Mouse (Mus musculus) forebrain, embryonic 13.5 days (tissue): ENCODE data around the gene Gm10681. TPM values are rescaled to one million over a fixed set of nuclear protein-coding genes. Genes with fewer than 3 reads are reported as not detected.
"Not testable (repeated sequence)": the region's sequence is repeated elsewhere in the genome, so short reads cannot be mapped to it uniquely, and the experiment has no call there.

Experiments
- ATAC-seq: fragments of 200-750 bp; cut with Nextera tagmentation; 2 replicates; pipeline ENCODE4 v1.8.0; 2017
- H3K27ac ChIP-seq: fragments of 300-500 bp; sonication (generic); 2 replicates; pipeline ENCODE4 v1.5.1; 2015; ENCODE audit warnings: inconsistent platforms, mild to moderate bottlenecking, moderate library complexity
- H3K27me3 ChIP-seq: fragments of 300-500 bp; sonication (generic); 2 replicates; pipeline ENCODE4 v1.6.1; 2015; ENCODE audit warnings: mild to moderate bottlenecking, inconsistent platforms
- H3K36me3 ChIP-seq: fragments of 300-500 bp; sonication (generic); 2 replicates; pipeline ENCODE4 v1.6.1; 2015; ENCODE audit warnings: mild to moderate bottlenecking, inconsistent platforms; ENCODE audit not compliant: poor library complexity, severe bottlenecking
- H3K4me1 ChIP-seq: fragments of 300-500 bp; sonication (generic); 2 replicates; pipeline ENCODE4 v1.6.1; 2015; ENCODE audit warnings: inconsistent platforms
- H3K4me2 ChIP-seq: fragments of 300-500 bp; sonication (generic); 2 replicates; pipeline ENCODE4 v1.6.1; 2015; ENCODE audit warnings: inconsistent platforms, mild to moderate bottlenecking, moderate library complexity
- H3K4me3 ChIP-seq: fragments of 300-500 bp; sonication (generic); 2 replicates; pipeline ENCODE4 v1.5.1; 2015; ENCODE audit warnings: mild to moderate bottlenecking, inconsistent platforms
- H3K9ac ChIP-seq: fragments of 300-500 bp; sonication (generic); 2 replicates; pipeline ENCODE4 v1.6.1; 2015; ENCODE audit warnings: mild to moderate bottlenecking, inconsistent platforms
- H3K9me3 ChIP-seq: fragments of 300-500 bp; sonication (generic); replicated peaks from 2 replicates; pipeline ENCODE4 v1.6.1; 2016; ENCODE audit warnings: inconsistent platforms
- WGBS: fragments of 180-500 bp; shearing (Covaris S2); methylation state at CpG from one replicate; pipeline ENCODE4 v1.1.7; 2015; 5-methylcytosine and 5-hydroxymethylcytosine counted together
- polyA plus RNA-seq: library from polyadenylated mRNA; unstranded; fragments of >200 nt; fragmentation: Nextera tagmentation; extraction: Ambion mirVana; gene quantifications from 2 replicates; pipeline ENCODE4 v1.2.1, GENCODE M21; 2015

Gene Gm10681
- polyA plus RNA-seq, 1 experiment from 2014 or later = not detected

GRCm38 (mm10) chr3:98567717-98568116 is 20.9 kb downstream of the Gm10681 start:
- not testable (repeated sequence) for H3K4me2 ChIP-seq, H3K9ac ChIP-seq, H3K4me1 ChIP-seq, H3K36me3 ChIP-seq, H3K4me3 ChIP-seq, H3K9me3 ChIP-seq, H3K27ac ChIP-seq, H3K27me3 ChIP-seq
- 0 out of 2 replicates have a peak, but pooled peaks have one; percentile 24 for ATAC-seq
- 83% methylated on average over 2 of the region's 2 CpGs for WGBS

- H3K4me3 ChIP-seq, H3K4me2 ChIP-seq, H3K36me3 ChIP-seq, H3K27me3 ChIP-seq, H3K4me1 ChIP-seq, H3K27ac ChIP-seq, H3K9ac ChIP-seq, H3K9me3 ChIP-seq, ATAC-seq: not testable (repeated sequence)
- no CpG with 5 or more reads among the region's 3 CpGs for WGBS
These were observed 23.7 kb downstream of the Gm10681 start for GRCm38 (mm10) chr3:98564894-98565293.

GRCm38 (mm10) chr3:98563831-98564230 is 24.8 kb downstream of the Gm10681 start:
- not testable (repeated sequence) for H3K4me3 ChIP-seq, ATAC-seq, H3K9me3 ChIP-seq, H3K9ac ChIP-seq, H3K36me3 ChIP-seq, H3K4me1 ChIP-seq, H3K27ac ChIP-seq, H3K27me3 ChIP-seq, H3K4me2 ChIP-seq
- no CpG with 5 or more reads among the region's 2 CpGs for WGBS

- not testable (repeated sequence) for H3K27me3 ChIP-seq, H3K9ac ChIP-seq, H3K4me2 ChIP-seq, H3K4me3 ChIP-seq, H3K9me3 ChIP-seq, H3K36me3 ChIP-seq, ATAC-seq, H3K27ac ChIP-seq, H3K4me1 ChIP-seq
- WGBS = no CpG with 5 or more reads among the region's 5 CpGs
These were observed 27.9 kb downstream of the Gm10681 start for GRCm38 (mm10) chr3:98560711-98561110.

- H3K4me1 ChIP-seq, H3K4me3 ChIP-seq, ATAC-seq, H3K9ac ChIP-seq, H3K9me3 ChIP-seq, H3K27me3 ChIP-seq, H3K36me3 ChIP-seq, H3K4me2 ChIP-seq, H3K27ac ChIP-seq: not testable (repeated sequence)
- WGBS = no CpG with 5 or more reads among the region's 1 CpGs
These were observed 37.8 kb downstream of the Gm10681 start for GRCm38 (mm10) chr3:98550832-98551231.

- H3K4me2 ChIP-seq = not testable (repeated sequence)
These were observed 38.4 kb downstream of the Gm10681 start for GRCm38 (mm10) chr3:98550215-98550614.

GRCm38 (mm10) chr3:98548495-98548894 is 40.1 kb downstream of the Gm10681 start:
- no CpG with 5 or more reads among the region's 1 CpGs for WGBS
- not testable (repeated sequence) for H3K36me3 ChIP-seq, H3K27me3 ChIP-seq, H3K27ac ChIP-seq, H3K4me1 ChIP-seq, H3K4me3 ChIP-seq, ATAC-seq, H3K9ac ChIP-seq, H3K9me3 ChIP-seq, H3K4me2 ChIP-seq

More at GRCm38 (mm10) chr3:98550215-98550614, 38.4 kb downstream of the Gm10681 start:
- H3K9me3 ChIP-seq, H3K9ac ChIP-seq, H3K27ac ChIP-seq, H3K36me3 ChIP-seq, H3K4me1 ChIP-seq, H3K4me3 ChIP-seq, H3K27me3 ChIP-seq: not testable (repeated sequence)
- peak; percentile 53; the same call in 1 of the 2 replicates for ATAC-seq
- WGBS = no CpG with 5 or more reads among the region's 2 CpGs

GRCm38 (mm10) chr3:98547641-98548040 is 41.0 kb downstream of the Gm10681 start:
- H3K9me3 ChIP-seq, H3K4me1 ChIP-seq, H3K9ac ChIP-seq, ATAC-seq, H3K4me3 ChIP-seq, H3K4me2 ChIP-seq, H3K36me3 ChIP-seq, H3K27ac ChIP-seq, H3K27me3 ChIP-seq: not testable (repeated sequence)

GRCm38 (mm10) chr3:98524978-98525377 is 63.6 kb downstream of the Gm10681 start:
- H3K9me3 ChIP-seq, H3K4me1 ChIP-seq, H3K4me3 ChIP-seq, H3K4me2 ChIP-seq, H3K9ac ChIP-seq, H3K27me3 ChIP-seq, H3K27ac ChIP-seq, ATAC-seq, H3K36me3 ChIP-seq: not testable (repeated sequence)

GRCm38 (mm10) chr3:98524552-98524951 is 64.1 kb downstream of the Gm10681 start:
- H3K9me3 ChIP-seq, H3K36me3 ChIP-seq, ATAC-seq, H3K4me1 ChIP-seq, H3K27ac ChIP-seq, H3K4me3 ChIP-seq, H3K9ac ChIP-seq, H3K27me3 ChIP-seq, H3K4me2 ChIP-seq: not testable (repeated sequence)
- no CpG with 5 or more reads among the region's 1 CpGs for WGBS

- not testable (repeated sequence) for H3K27me3 ChIP-seq, H3K9ac ChIP-seq
- ATAC-seq = 0 out of 2 replicates have a peak, but pooled peaks have one; percentile 59
These were observed 65.8 kb downstream of the Gm10681 start for GRCm38 (mm10) chr3:98522779-98523178.

GRCm38 (mm10) chr3:98510414-98510813 is 78.2 kb downstream of the Gm10681 start, which contains the start of gene Hsd3b4:
Hsd3b4 (minus strand) TSS chr3:98510514.
- not testable (repeated sequence) for H3K4me1 ChIP-seq, H3K9me3 ChIP-seq, H3K36me3 ChIP-seq, H3K4me2 ChIP-seq, H3K27ac ChIP-seq, H3K27me3 ChIP-seq, H3K4me3 ChIP-seq, H3K9ac ChIP-seq, ATAC-seq
- WGBS = no CpG with 5 or more reads among the region's 1 CpGs

More at GRCm38 (mm10) chr3:98522779-98523178, 65.8 kb downstream of the Gm10681 start:
- not testable (repeated sequence) for H3K4me3 ChIP-seq, H3K36me3 ChIP-seq, H3K4me1 ChIP-seq, H3K4me2 ChIP-seq, H3K9me3 ChIP-seq, H3K27ac ChIP-seq
- 13% methylated on average over 1 of the region's 2 CpGs for WGBS

GRCm38 (mm10) chr3:98507229-98507628 is 81.4 kb downstream of the Gm10681 start:
- not testable (repeated sequence) for H3K9me3 ChIP-seq, ATAC-seq, H3K4me2 ChIP-seq, H3K27me3 ChIP-seq, H3K4me1 ChIP-seq, H3K27ac ChIP-seq, H3K4me3 ChIP-seq, H3K36me3 ChIP-seq, H3K9ac ChIP-seq
- WGBS = no CpG with 5 or more reads among the region's 5 CpGs
